Mouse (Mus musculus): Measurements from ENCODE around the gene Pank4.

- TF ChIP-seq CTCF (conservative IDR thresholded peaks at IDR 0.05; ENCODE audit: insufficient read depth, insufficient read length, low read depth, low read length) (no peak), POLR2A (IDR thresholded peaks at IDR 0.05; ENCODE audit: low read depth, low read length) (no peak)
These were observed 23.8 kb upstream of the Pank4 start for GRCm38 (mm10) chr4:154940156-154940555.
